Mouse (Mus musculus) intestine, embryonic 15.5 days (tissue): Measurements from ENCODE around the gene Fbln5. TPM values are rescaled to one million over a fixed set of nuclear protein-coding genes. Genes with fewer than 3 reads are reported as not detected.
A peak's percentile ranks its signal among the peaks of the same experiment; 100 is the strongest.

Source experiments
- ATAC-seq: fragments of 200-750 bp; cut with Nextera tagmentation; 2 replicates; pipeline ENCODE4 v1.8.0; 2017; ENCODE audit warnings: moderate TSS enrichment, moderate library complexity
- H3K27ac ChIP-seq: fragments of 300-500 bp; sonication (generic); 2 replicates; pipeline ENCODE4 v1.5.1; 2015; ENCODE audit warnings: mild to moderate bottlenecking, inconsistent platforms
- H3K27me3 ChIP-seq: fragments of 300-500 bp; sonication (generic); replicated peaks from 2 replicates; pipeline ENCODE4 v1.6.1; 2015; ENCODE audit warnings: inconsistent platforms
- H3K36me3 ChIP-seq: fragments of 300-500 bp; sonication (generic); 2 replicates; pipeline ENCODE4 v1.6.1; 2015; ENCODE audit warnings: inconsistent platforms
- H3K4me1 ChIP-seq: fragments of 300-500 bp; sonication (generic); replicated peaks from 2 replicates; pipeline ENCODE4 v1.6.1; 2015; ENCODE audit warnings: inconsistent platforms
- H3K4me2 ChIP-seq: fragments of 300-500 bp; sonication (generic); replicated peaks from 2 replicates; pipeline ENCODE4 v1.6.1; 2015; ENCODE audit warnings: mild to moderate bottlenecking, inconsistent platforms
- H3K4me3 ChIP-seq: fragments of 300-500 bp; sonication (generic); replicated peaks from 2 replicates; pipeline ENCODE4 v1.5.1; 2015; ENCODE audit warnings: inconsistent platforms
- H3K9ac ChIP-seq: fragments of 300-500 bp; sonication (generic); 2 replicates; pipeline ENCODE4 v1.6.1; 2015; ENCODE audit warnings: inconsistent platforms
- H3K9me3 ChIP-seq: fragments of 300-500 bp; sonication (generic); 2 replicates; pipeline ENCODE4 v1.6.1; 2016; ENCODE audit warnings: inconsistent platforms
- WGBS: fragments of 180-500 bp; shearing (Covaris S2); methylation state at CpG from one replicate; pipeline ENCODE4 v1.1.7; 2015; 5-methylcytosine and 5-hydroxymethylcytosine counted together
- polyA plus RNA-seq: library from polyadenylated mRNA; unstranded; fragments of >200 nt; fragmentation: Nextera tagmentation; extraction: Ambion mirVana; gene quantifications from 2 replicates; pipeline ENCODE4 v1.2.1, GENCODE M21; 2015

Fbln5 gene
- polyA plus RNA-seq, 1 experiment from 2014 or later = 63.9 TPM

- no peak; the same call in 1 of the 2 replicates for ATAC-seq
- Histone ChIP-seq H3K27ac (no peak overlapping the region), H3K4me3 (no peak overlapping the region), H3K4me2 (no peak overlapping the region), H3K36me3 (no peaks in the 10 kb centered on the region), H3K27me3 (no peaks in the 10 kb centered on the region), H3K9ac (no peak overlapping the region), H3K4me1 (0 out of 2 replicates have a peak, but pooled peaks cover 4% of the 10 kb centered on the region), H3K9me3 (no peaks in the 10 kb centered on the region)
- WGBS = 51% methylated on average over 3 of the region's 3 CpGs
These were observed 45.9 kb downstream of the Fbln5 start for GRCm38 (mm10) chr12:101772962-101773361.

DNA sequence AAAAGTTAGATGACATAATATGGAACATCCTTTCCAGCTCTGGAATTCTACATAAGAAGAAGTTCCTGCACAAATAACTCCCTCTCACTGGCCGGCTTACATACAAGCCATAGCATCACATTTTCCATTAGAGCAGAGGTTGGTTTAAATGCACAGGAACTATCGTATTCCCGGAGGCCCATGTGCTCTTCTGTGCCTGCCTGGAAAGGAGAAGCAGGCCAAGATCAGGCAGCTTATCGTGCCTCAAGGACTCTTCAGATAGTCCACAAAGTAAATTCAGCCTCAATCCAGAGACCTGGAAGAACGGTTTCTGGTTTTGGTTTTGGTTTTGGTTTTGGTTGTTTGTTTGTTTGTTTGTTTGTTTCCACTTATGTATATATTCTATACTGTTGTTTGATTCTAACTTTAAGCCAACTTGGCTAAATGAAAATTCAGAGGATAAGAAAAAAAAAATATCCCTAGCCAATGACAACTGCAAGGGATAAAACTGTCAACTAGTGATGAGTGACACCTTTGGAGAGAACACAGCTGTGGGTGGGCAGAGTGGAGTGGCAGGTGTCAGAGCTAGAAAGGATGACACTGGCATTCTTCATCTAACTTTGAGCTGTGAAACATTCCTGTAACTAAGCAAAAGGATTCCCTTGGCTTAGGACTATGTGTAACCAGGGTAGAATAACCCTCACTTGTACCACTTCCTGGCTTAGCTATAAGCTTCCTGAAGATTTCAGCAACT lies 48.4 kb downstream of the Fbln5 start:
- Histone ChIP-seq H3K9me3 (no peaks in the 10 kb centered on the region), H3K4me3 (no peak overlapping the region), H3K27me3 (no peaks in the 10 kb centered on the region), H3K9ac (no peak overlapping the region), H3K36me3 (no peaks in the 10 kb centered on the region), H3K27ac (no peak overlapping the region), H3K4me1 (0 out of 2 replicates have a peak, but pooled peaks cover 14% of the 10 kb centered on the region), H3K4me2 (no peak overlapping the region)
- WGBS = 83% methylated on average over 5 of the region's 5 CpGs
- no peak for ATAC-seq

DNA sequence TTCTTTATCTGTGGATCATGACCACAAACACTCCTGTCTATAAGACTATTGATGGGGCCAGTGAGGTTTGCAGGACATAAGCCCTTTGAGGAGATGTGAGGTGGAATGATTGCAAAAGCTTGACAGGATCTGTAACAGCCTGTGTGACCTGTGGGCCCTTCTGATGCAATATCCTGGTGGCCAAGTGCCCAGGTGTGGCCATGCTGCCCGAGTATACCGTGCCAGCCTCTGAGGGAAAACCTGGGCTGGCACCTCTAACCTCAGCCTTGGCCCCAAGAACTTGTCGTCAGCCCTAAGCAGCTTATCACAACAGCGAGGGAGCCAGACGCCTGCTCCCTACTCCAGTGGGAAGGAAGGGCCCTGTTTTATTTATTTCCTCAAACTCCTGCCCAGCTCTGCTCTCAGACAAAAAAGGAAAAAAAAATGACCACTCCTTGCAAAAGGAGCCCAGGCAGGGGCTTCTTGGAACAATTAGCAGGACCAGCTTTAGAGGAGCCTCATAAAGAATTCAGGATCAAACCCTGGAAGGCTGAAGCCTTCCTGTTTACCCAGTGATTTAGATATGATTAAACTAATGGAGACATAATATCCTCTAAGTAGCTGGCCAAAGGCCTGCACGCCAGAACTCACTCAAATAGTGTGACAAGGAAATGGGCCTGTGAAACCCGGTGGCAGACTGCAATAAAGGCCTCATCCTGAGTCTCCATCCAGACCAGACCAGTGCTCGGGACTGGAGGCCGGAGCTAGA lies 51.4 kb downstream of the Fbln5 start:
- Histone ChIP-seq H3K4me3 (no peak overlapping the region), H3K9ac (no peak overlapping the region), H3K36me3 (no peaks in the 10 kb centered on the region), H3K9me3 (no peaks in the 10 kb centered on the region), H3K4me1 (0 out of 2 replicates have a peak, but pooled peaks cover 11% of the 10 kb centered on the region), H3K4me2 (no peak overlapping the region), H3K27me3 (no peaks in the 10 kb centered on the region), H3K27ac (peak overlapping the region; percentile 72)
- 32% methylated on average over 9 of the region's 9 CpGs for WGBS
- ATAC-seq = peak; percentile 79

DNA sequence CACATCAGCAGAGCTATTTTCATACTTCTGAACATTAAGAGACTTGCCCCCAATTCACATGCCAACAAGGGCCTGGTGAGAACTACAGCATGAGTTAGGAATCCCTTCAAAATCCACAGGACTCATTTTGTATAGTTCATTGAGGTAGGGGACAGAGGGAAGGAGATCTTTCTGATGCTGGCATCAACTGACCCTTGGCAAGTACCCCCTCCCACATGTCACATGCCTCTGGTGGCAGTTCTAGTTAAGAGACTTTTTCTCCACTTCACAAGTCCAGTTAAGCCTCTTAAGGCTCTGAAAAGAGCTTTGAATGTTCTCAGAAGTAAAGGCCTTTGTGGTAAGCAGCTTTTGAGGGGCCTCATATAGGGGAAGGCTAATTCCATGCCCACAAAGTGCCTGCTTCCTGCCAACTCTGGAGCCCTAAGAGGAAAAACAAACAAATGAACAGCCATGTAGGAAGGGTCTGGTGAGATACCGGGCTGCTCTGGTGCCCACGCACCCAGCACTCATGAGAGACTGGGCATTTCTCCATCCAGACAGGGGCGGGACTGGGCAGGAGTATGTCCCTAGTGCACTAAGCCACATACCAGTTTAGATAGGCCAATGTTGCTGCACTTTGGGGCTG lies 52.5 kb downstream of the Fbln5 start:
- Histone ChIP-seq H3K4me1 (0 out of 2 replicates have a peak, but pooled peaks cover 11% of the 10 kb centered on the region), H3K9ac (no peak overlapping the region), H3K27ac (peak overlapping the region; percentile 72; the same call in 1 of the 2 replicates), H3K4me2 (no peak overlapping the region), H3K36me3 (no peaks in the 10 kb centered on the region), H3K4me3 (no peak overlapping the region), H3K9me3 (no peaks in the 10 kb centered on the region), H3K27me3 (no peaks in the 10 kb centered on the region)
- WGBS = 65% methylated on average over 3 of the region's 3 CpGs
- ATAC-seq = no peak

- no peak for ATAC-seq
- WGBS = 73% methylated on average over 5 of the region's 5 CpGs
These were observed 54.0 kb downstream of the Fbln5 start for GRCm38 (mm10) chr12:101764870-101765269.

DNA sequence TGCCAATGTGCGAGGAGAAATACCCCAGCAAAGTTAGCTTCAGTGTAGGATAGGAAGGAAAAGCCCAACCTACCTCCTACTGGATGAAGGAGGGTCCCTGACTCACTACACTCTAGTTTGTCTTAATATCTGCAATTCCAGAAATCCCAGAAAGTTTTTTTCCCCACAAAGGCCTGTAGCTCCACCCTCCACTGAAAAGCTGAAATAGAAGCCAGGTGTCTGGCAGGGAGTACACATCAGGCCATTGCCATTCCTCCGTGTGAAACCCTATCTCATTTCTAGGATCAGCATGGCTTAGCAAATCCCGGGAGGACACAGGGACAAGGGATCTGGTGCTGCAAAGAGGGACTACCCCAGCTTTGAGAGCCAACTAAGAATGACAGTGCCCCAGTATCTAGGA lies 55.8 kb downstream of the Fbln5 start:
- H3K27ac ChIP-seq = no peak overlapping the region
- no peak overlapping the region for H3K4me2 ChIP-seq
- H3K27me3 ChIP-seq = no peaks in the 10 kb centered on the region
- no peak for ATAC-seq
- no peaks in the 10 kb centered on the region for H3K9me3 ChIP-seq
- no peak overlapping the region for H3K9ac ChIP-seq
- H3K4me1 ChIP-seq = 0 out of 2 replicates have a peak, but pooled peaks cover 11% of the 10 kb centered on the region
- H3K4me3 ChIP-seq = no peak overlapping the region
- no peaks in the 10 kb centered on the region for H3K36me3 ChIP-seq
- WGBS = 75% methylated on average over 3 of the region's 3 CpGs

More at GRCm38 (mm10) chr12:101764870-101765269, 54.0 kb downstream of the Fbln5 start:
- no peaks in the 10 kb centered on the region for H3K27me3 ChIP-seq
- H3K27ac ChIP-seq = no peak overlapping the region
- no peaks in the 10 kb centered on the region for H3K9me3 ChIP-seq
- no peak overlapping the region for H3K4me2 ChIP-seq
- H3K36me3 ChIP-seq = no peaks in the 10 kb centered on the region
- no peak overlapping the region for H3K4me3 ChIP-seq
- H3K4me1 ChIP-seq = 0 out of 2 replicates have a peak, but pooled peaks cover 11% of the 10 kb centered on the region
- H3K9ac ChIP-seq = no peak overlapping the region

DNA sequence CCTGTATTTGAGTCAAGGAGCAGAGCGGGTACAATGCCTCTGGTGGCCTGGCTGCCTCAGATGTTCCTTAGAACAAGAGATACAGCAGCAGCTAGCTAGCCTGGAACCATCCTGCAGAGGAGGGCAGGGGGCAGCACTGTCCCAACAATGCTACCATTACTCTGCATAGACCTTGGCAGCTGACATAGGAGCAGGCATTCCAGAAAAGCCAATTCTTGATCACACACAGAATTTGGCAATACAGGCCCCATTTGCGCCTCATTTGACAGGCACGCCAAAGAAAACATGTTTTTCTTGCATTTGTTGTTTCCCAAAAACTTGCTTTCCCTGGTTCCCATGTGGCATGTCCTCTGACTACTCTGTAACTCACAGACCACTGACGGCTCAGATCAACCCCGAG lies 56.8 kb downstream of the Fbln5 start:
- Histone ChIP-seq H3K9me3 (no peaks in the 10 kb centered on the region), H3K4me1 (0 out of 2 replicates have a peak, but pooled peaks cover 5% of the 10 kb centered on the region), H3K36me3 (no peaks in the 10 kb centered on the region), H3K4me2 (no peak overlapping the region), H3K27me3 (no peaks in the 10 kb centered on the region), H3K4me3 (no peak overlapping the region), H3K9ac (no peak overlapping the region), H3K27ac (no peak overlapping the region)
- ATAC-seq = no peak
- WGBS = 91% methylated on average over 5 of the region's 5 CpGs

GRCm38 (mm10) chr12:101759440-101760045 lies 59.3 kb downstream of the Fbln5 start:
- Histone ChIP-seq H3K27ac (no peak overlapping the region; the same call in 1 of the 2 replicates), H3K4me1 (no peaks in the 10 kb centered on the region), H3K9ac (no peak overlapping the region), H3K4me3 (no peak overlapping the region), H3K4me2 (no peak overlapping the region), H3K36me3 (no peaks in the 10 kb centered on the region), H3K27me3 (no peaks in the 10 kb centered on the region), H3K9me3 (no peaks in the 10 kb centered on the region)
- peak; percentile 83 for ATAC-seq
- 59% methylated on average over 6 of the region's 6 CpGs for WGBS

DNA sequence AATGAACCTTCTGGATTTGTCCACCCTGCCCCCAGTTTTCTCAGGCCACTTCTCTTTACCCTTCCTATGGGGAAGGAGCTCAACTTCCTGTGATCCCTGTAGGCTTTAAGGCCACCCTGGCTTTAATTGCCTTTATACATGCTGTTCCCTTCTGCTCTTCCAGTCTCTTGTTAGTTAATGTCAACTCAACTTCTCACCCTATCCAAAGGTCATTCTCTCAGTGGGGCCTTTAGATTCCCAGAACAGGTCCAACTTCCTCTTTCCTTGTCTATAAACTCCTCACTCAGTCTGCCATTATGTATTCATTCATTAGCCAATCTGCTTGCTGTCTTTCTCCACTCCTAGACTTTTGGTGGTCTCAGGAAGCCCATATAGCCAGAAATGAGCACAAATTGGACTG lies 60.2 kb downstream of the Fbln5 start:
- ATAC-seq = peak; percentile 87
- H3K27me3 ChIP-seq = no peaks in the 10 kb centered on the region
- peak overlapping the region; percentile 28; the same call in 1 of the 2 replicates for H3K27ac ChIP-seq

DNA sequence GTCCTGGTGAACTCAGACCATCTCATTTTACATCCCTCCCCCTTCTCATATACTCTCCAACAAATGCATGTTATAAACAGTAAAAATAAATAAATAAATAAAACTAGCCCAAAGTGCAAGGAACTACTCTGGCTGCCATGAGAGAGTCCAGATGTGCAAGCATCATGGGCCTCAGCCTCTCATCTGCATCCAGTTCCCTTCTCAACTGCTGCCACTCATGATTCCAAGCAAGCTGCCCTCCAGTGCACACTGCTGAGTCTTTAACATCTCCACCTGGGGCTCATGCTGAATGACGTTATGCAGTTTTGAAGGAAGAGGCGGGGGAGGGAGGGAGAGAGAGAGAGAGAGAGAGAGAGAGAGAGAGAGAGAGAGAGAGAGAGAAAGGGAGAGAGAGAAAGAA lies 76.5 kb downstream of the Fbln5 start:
- no peak overlapping the region for H3K4me2 ChIP-seq
- H3K36me3 ChIP-seq = no peaks in the 10 kb centered on the region
- no peaks in the 10 kb centered on the region for H3K9me3 ChIP-seq
- H3K27ac ChIP-seq = no peak overlapping the region
- H3K9ac ChIP-seq = no peak overlapping the region
- no peaks in the 10 kb centered on the region for H3K4me1 ChIP-seq
- no peak overlapping the region for H3K4me3 ChIP-seq
- 63% methylated on average over 2 of the region's 2 CpGs for WGBS
- no peak for ATAC-seq
- H3K27me3 ChIP-seq = no peaks in the 10 kb centered on the region

More for the DNA sequence above, 60.2 kb downstream of the Fbln5 start:
- Histone ChIP-seq H3K36me3 (no peaks in the 10 kb centered on the region), H3K4me1 (no peaks in the 10 kb centered on the region), H3K9me3 (no peaks in the 10 kb centered on the region), H3K4me3 (no peak overlapping the region), H3K9ac (no peak overlapping the region), H3K4me2 (no peak overlapping the region)

DNA sequence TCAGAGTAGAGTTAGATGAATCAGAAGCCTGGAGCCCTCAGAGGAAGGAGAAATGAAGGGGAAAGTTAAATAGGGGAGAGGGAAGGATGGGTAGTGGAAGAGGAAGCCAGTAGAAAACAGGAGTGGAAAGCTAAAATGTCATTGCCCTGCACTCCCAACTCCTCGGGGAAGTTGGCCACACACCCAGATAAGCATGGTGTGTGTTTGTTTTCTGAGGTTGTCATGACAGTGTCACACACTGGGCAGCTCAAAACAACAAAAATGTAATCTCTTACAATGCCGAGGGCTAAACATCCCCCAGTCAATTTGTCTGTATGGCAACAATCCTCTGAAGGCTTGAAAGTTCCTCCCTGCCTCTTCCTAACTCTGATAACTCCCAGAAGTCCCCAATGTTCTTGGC lies 78.4 kb downstream of the Fbln5 start:
- H3K27me3 ChIP-seq = no peaks in the 10 kb centered on the region
- H3K9me3 ChIP-seq = no peaks in the 10 kb centered on the region
- H3K4me3 ChIP-seq = no peak overlapping the region
- H3K4me2 ChIP-seq = no peak overlapping the region
- no peak for ATAC-seq
- no peaks in the 10 kb centered on the region for H3K4me1 ChIP-seq
- H3K27ac ChIP-seq = no peak overlapping the region
- no peaks in the 10 kb centered on the region for H3K36me3 ChIP-seq
- 39% methylated on average over 2 of the region's 2 CpGs for WGBS
- H3K9ac ChIP-seq = no peak overlapping the region

- Histone ChIP-seq H3K4me1 (no peaks in the 10 kb centered on the region), H3K27me3 (no peaks in the 10 kb centered on the region), H3K4me2 (no peak overlapping the region), H3K27ac (no peak overlapping the region), H3K9me3 (no peaks in the 10 kb centered on the region), H3K36me3 (no peaks in the 10 kb centered on the region), H3K9ac (no peak overlapping the region), H3K4me3 (no peak overlapping the region)
- no peak for ATAC-seq
- WGBS = 17% methylated on average over 2 of the region's 2 CpGs
These were observed 78.8 kb downstream of the Fbln5 start for GRCm38 (mm10) chr12:101740045-101740444.
